Mouse (Mus musculus) heart, embryonic 14.5 days (tissue): ENCODE measurements around the gene Cacng2. TPM values are rescaled to one million over a fixed set of nuclear protein-coding genes. Genes with fewer than 3 reads are reported as not detected.

Experiments used
- ATAC-seq: fragments of 200-750 bp; cut with Nextera tagmentation; 2 replicates; pipeline ENCODE4 v1.8.0; 2017; ENCODE audit warnings: low read depth, moderate TSS enrichment; ENCODE audit not compliant: insufficient number of reproducible peaks, insufficient read depth, low FRiP score
- H3K27ac ChIP-seq, 2 experiments: fragments of 200-500 bp in 1 of 2; fragments of 300-500 bp in 1 of 2; sonication (generic) in 1 of 2; replicated peaks in 1 of 2; 2 replicates each; pipeline ENCODE4 v1.5.1; 2012 to 2014; ENCODE audit warnings: low read depth in 2 of 2, low read length in 2 of 2, control low read depth in 1 of 2, mild to moderate bottlenecking in 1 of 2, mixed read lengths in 1 of 2; ENCODE audit not compliant: control insufficient read depth in 1 of 2, insufficient read depth in 1 of 2
- H3K27me3 ChIP-seq: fragments of 300-500 bp; sonication (generic); 2 replicates; pipeline ENCODE4 v1.6.1; 2014; ENCODE audit warnings: mild to moderate bottlenecking, low read length, control low read depth; ENCODE audit not compliant: control insufficient read depth, insufficient read depth
- H3K36me3 ChIP-seq: fragments of 300-500 bp; sonication (generic); 2 replicates; pipeline ENCODE4 v1.6.1; 2014; ENCODE audit warnings: mild to moderate bottlenecking, control low read depth, low read length, mixed read lengths; ENCODE audit not compliant: control insufficient read depth, insufficient read depth
- H3K4me1 ChIP-seq, 2 experiments: fragments of 200-500 bp in 1 of 2; fragments of 300-500 bp in 1 of 2; sonication (generic) in 1 of 2; 2 replicates each; pipeline ENCODE4 v1.6.1; 2012 to 2014; ENCODE audit warnings: low read length in 2 of 2, control low read depth in 1 of 2, mixed read lengths in 1 of 2; ENCODE audit not compliant: control insufficient read depth in 2 of 2, insufficient read depth in 2 of 2
- H3K4me2 ChIP-seq: fragments of 300-500 bp; sonication (generic); 2 replicates; pipeline ENCODE4 v1.6.1; 2014; ENCODE audit warnings: mild to moderate bottlenecking, low read length
- H3K4me3 ChIP-seq, 2 experiments: fragments of 200-500 bp in 1 of 2; fragments of 300-500 bp in 1 of 2; sonication (generic) in 1 of 2; 2 replicates each; pipeline ENCODE4 v1.5.1; 2012 to 2014; ENCODE audit warnings: low read length in 2 of 2, mild to moderate bottlenecking in 2 of 2, control low read depth in 1 of 2, low read depth in 1 of 2, moderate library complexity in 1 of 2; ENCODE audit not compliant: control insufficient read depth in 1 of 2, insufficient read depth in 1 of 2
- H3K9ac ChIP-seq: fragments of 300-500 bp; sonication (generic); 2 replicates; pipeline ENCODE4 v1.6.1; 2014; ENCODE audit warnings: mild to moderate bottlenecking, low read length
- H3K9me3 ChIP-seq: fragments of 300-500 bp; sonication (generic); 2 replicates; pipeline ENCODE4 v1.6.1; 2016; ENCODE audit warnings: low read length, control low read depth; ENCODE audit not compliant: control insufficient read depth
- WGBS: fragments of 180-500 bp; shearing (Covaris S2); extraction: QIAGEN DNeasy Blood & Tissue Kit; methylation state at CpG from one replicate; pipeline ENCODE4 v1.1.7; 2014; 5-methylcytosine and 5-hydroxymethylcytosine counted together
- polyA plus RNA-seq: library from polyadenylated mRNA; unstranded; fragments of >200 nt; fragmentation: Nextera tagmentation; extraction: Ambion mirVana; gene quantifications from 2 replicates; pipeline ENCODE4 v1.2.1, GENCODE M21; 2014

Cacng2 gene
- polyA plus RNA-seq, 1 experiment from 2014 or later = not detected

DNA sequence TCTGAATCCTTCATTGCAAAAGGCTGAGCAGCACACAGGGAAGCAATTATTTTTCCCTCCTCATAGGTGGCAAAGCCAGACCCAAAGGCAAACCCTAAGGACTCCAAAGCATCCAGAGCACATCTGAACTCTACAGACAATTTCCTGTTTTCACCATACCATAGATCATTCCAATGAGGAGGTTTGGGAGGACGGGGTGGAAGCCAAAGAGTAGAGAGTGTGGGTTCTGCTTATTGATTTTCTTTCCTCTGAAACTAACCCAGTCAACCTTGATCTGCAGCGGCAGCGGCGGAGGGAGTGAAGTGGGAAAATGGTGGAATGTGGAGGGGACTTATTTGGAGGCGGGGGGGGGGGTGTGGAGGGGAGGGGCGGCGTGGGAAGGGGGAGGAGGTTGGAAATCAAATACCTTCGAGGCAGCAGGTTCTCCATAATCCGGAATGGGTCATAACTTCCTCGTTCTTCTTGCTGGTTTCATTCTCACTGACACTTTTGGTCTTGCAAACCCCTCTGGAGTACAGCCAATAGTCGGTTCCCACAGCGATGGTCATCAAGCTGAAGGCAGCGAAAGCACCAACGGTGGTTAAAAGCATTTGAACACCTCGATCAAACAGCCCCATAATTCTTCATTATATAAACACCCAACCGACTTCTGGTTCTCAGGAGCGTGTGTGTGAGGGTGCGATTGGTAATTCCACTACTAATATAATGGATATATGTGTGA, 1.4 kb downstream of the Cacng2 start:
- Histone ChIP-seq H3K36me3 (no peaks in the 10 kb centered on the region), H3K27me3 (peaks cover 17% of the 10 kb centered on the region), H3K4me2 (no peak overlapping the region), H3K27ac (no peak overlapping the region), H3K9me3 (no peaks in the 10 kb centered on the region), H3K4me1 (peaks cover 2% of the 10 kb centered on the region in 2 experiments; a peak in 1 of 4 replicates), H3K9ac (no peak overlapping the region), H3K4me3 (no peak overlapping the region)
- WGBS = 70% methylated on average over 18 of the region's 18 CpGs
- no peak for ATAC-seq

- no peaks in the 10 kb centered on the region for H3K9me3 ChIP-seq
- WGBS = 83% methylated on average over 16 of the region's 16 CpGs
These were observed 2.1 kb downstream of the Cacng2 start for GRCm38 (mm10) chr15:78117731-78118130.

DNA sequence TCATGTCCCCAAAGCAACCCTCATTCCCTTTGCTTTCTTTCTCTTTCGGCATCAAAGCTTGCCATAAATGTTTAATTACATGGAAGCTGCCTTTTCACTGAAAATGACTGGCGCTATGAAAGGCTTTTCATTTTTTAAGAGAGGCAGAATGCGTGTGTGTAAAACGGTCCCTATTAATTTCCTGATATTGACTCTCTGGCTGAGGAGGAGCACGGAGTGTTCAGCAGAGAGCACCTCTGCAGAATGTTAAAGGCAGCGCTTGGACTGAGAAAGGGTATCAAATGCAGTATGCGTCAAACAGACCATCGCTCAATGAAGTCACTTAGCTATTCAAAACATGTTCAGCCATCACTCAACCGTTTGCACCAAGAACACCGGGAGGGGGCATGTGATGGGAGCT, 2.9 kb downstream of the Cacng2 start:
- peaks cover 2% of the 10 kb centered on the region in 2 experiments; a peak in 1 of 4 replicates for H3K4me1 ChIP-seq
- no peak overlapping the region for H3K4me2 ChIP-seq
- ATAC-seq = no peak
- H3K4me3 ChIP-seq = no peak overlapping the region
- H3K9ac ChIP-seq = no peak overlapping the region
- no peak overlapping the region for H3K27ac ChIP-seq
- WGBS = 81% methylated on average over 10 of the region's 10 CpGs
- no peaks in the 10 kb centered on the region for H3K36me3 ChIP-seq
- peaks cover 17% of the 10 kb centered on the region for H3K27me3 ChIP-seq
- H3K9me3 ChIP-seq = no peaks in the 10 kb centered on the region

More at GRCm38 (mm10) chr15:78117731-78118130, 2.1 kb downstream of the Cacng2 start:
- H3K9ac ChIP-seq = no peak overlapping the region
- no peak overlapping the region for H3K4me2 ChIP-seq
- peaks cover 17% of the 10 kb centered on the region for H3K27me3 ChIP-seq
- H3K4me1 ChIP-seq = peaks cover 2% of the 10 kb centered on the region in 2 experiments; a peak in 1 of 4 replicates
- no peaks in the 10 kb centered on the region for H3K36me3 ChIP-seq
- no peak for ATAC-seq
- no peak overlapping the region for H3K4me3 ChIP-seq
- H3K27ac ChIP-seq = no peak overlapping the region

GRCm38 (mm10) chr15:78116244-78116643, 3.6 kb downstream of the Cacng2 start:
- ATAC-seq = no peak
- H3K27ac ChIP-seq = no peak overlapping the region
- H3K9ac ChIP-seq = no peak overlapping the region
- peaks cover 17% of the 10 kb centered on the region for H3K27me3 ChIP-seq
- H3K4me3 ChIP-seq = no peak overlapping the region
- H3K4me1 ChIP-seq = peaks cover 2% of the 10 kb centered on the region in 2 experiments; a peak in 1 of 4 replicates
- no peaks in the 10 kb centered on the region for H3K36me3 ChIP-seq
- H3K9me3 ChIP-seq = no peaks in the 10 kb centered on the region
- WGBS = 60% methylated on average over 10 of the region's 10 CpGs
- no peak overlapping the region for H3K4me2 ChIP-seq

- Histone ChIP-seq H3K27me3 (no peaks in the 10 kb centered on the region), H3K4me1 (no peaks in the 10 kb centered on the region), H3K4me2 (no peak overlapping the region), H3K9me3 (no peaks in the 10 kb centered on the region), H3K36me3 (no peaks in the 10 kb centered on the region), H3K27ac (no peak overlapping the region), H3K9ac (no peak overlapping the region), H3K4me3 (no peak overlapping the region)
- no peak for ATAC-seq
- 50% methylated on average over 5 of the region's 5 CpGs for WGBS
These were observed 20.3 kb downstream of the Cacng2 start for GRCm38 (mm10) chr15:78099516-78099915.

- Histone ChIP-seq H3K4me2 (no peak overlapping the region), H3K36me3 (no peaks in the 10 kb centered on the region), H3K4me1 (no peaks in the 10 kb centered on the region), H3K4me3 (no peak overlapping the region), H3K9me3 (no peaks in the 10 kb centered on the region), H3K9ac (no peak overlapping the region), H3K27me3 (no peaks in the 10 kb centered on the region), H3K27ac (no peak overlapping the region)
- 78% methylated on average over 16 of the region's 16 CpGs for WGBS
- ATAC-seq = no peak
These were observed 23.8 kb downstream of the Cacng2 start for GRCm38 (mm10) chr15:78096004-78096403.

DNA sequence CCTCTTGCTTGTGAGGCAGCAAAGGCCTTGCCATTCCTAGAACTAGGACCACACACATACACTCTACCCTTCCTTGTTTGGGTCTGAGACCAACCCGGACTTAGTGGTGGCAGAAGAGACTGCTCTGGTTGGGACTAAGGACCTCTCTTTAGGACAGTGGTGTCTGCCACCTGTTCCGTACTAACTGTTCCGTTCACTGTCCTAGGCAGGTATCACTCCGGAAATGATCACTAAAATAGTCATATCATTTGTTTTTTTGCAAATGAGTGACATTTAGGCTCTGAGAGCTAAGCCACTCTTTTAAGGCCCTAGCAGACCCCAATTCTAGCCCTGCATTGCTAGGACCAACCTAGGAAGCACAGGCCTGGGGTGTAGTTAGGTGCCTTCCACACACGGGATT, 26.2 kb downstream of the Cacng2 start:
- Histone ChIP-seq H3K9me3 (no peaks in the 10 kb centered on the region), H3K4me2 (no peak overlapping the region), H3K27me3 (no peaks in the 10 kb centered on the region), H3K9ac (no peak overlapping the region), H3K36me3 (no peaks in the 10 kb centered on the region), H3K4me3 (no peak overlapping the region), H3K4me1 (no peaks in the 10 kb centered on the region), H3K27ac (no peak overlapping the region)
- no peak for ATAC-seq
- WGBS = 82% methylated on average over 5 of the region's 5 CpGs
